Mouse (Mus musculus): Measurements from ENCODE around the gene Cdk14. TPM values are rescaled to one million over a fixed set of nuclear protein-coding genes. Genes with fewer than 3 reads are reported as not detected.
A peak's percentile ranks its signal among the peaks of the same experiment; 100 is the strongest.

The Cdk14 gene
- total RNA-seq, 2 experiments from 2014 or later = 10.0 to 10.6 TPM

GRCm38 (mm10) chr5:5180711-5181110 lies 239.4 kb downstream of the Cdk14 start:
- no peak for DNase-seq

- peak in 1 of 2 experiments; percentile 24 for DNase-seq
Measured at GRCm38 (mm10) chr5:5180311-5180710, 239.8 kb downstream of the Cdk14 start.

GRCm38 (mm10) chr5:5176052-5176451 lies 244.1 kb downstream of the Cdk14 start:
- DNase-seq = no peak

- no peak for DNase-seq
Measured at GRCm38 (mm10) chr5:5175611-5176010, 244.5 kb downstream of the Cdk14 start.

GRCm38 (mm10) chr5:5175090-5175489 lies 245.0 kb downstream of the Cdk14 start:
- DNase-seq = no peak

- no peak for DNase-seq
Measured at GRCm38 (mm10) chr5:5166086-5166485, 254.0 kb downstream of the Cdk14 start.

- DNase-seq = no peak
Measured at GRCm38 (mm10) chr5:5164326-5164725, 255.8 kb downstream of the Cdk14 start.

- DNase-seq = no peak
Measured at GRCm38 (mm10) chr5:5163823-5164222, 256.3 kb downstream of the Cdk14 start.

GRCm38 (mm10) chr5:5159521-5159920 lies 260.6 kb downstream of the Cdk14 start:
- DNase-seq = no peak

GRCm38 (mm10) chr5:5139855-5140254 lies 280.3 kb downstream of the Cdk14 start:
- no peak for DNase-seq

- DNase-seq = no peak
Measured at GRCm38 (mm10) chr5:5134905-5135511, 285.1 kb downstream of the Cdk14 start.

- no peak for DNase-seq
Measured at GRCm38 (mm10) chr5:5134143-5134904, 285.8 kb downstream of the Cdk14 start.

GRCm38 (mm10) chr5:5128852-5129251 lies 291.3 kb downstream of the Cdk14 start:
- no peak for DNase-seq

GRCm38 (mm10) chr5:5124645-5125044 lies 295.5 kb downstream of the Cdk14 start:
- no peak for DNase-seq

- no peak for DNase-seq
Measured at GRCm38 (mm10) chr5:5116775-5117522, 303.2 kb downstream of the Cdk14 start.

- DNase-seq = no peak
Measured at GRCm38 (mm10) chr5:5115546-5115945, 304.6 kb downstream of the Cdk14 start.

- no peak for DNase-seq
Measured at GRCm38 (mm10) chr5:5109621-5110020, 310.5 kb downstream of the Cdk14 start.

GRCm38 (mm10) chr5:5109017-5109416 lies 311.1 kb downstream of the Cdk14 start:
- DNase-seq = no peak

- no peak for DNase-seq
Measured at GRCm38 (mm10) chr5:5096248-5096915, 323.7 kb downstream of the Cdk14 start.

GRCm38 (mm10) chr5:5092736-5093135 lies 327.4 kb downstream of the Cdk14 start:
- DNase-seq = no peak

GRCm38 (mm10) chr5:5071526-5071925 lies 348.6 kb downstream of the Cdk14 start:
- no peak for DNase-seq

GRCm38 (mm10) chr5:5064686-5065085 lies 355.4 kb downstream of the Cdk14 start:
- no peak for DNase-seq

Data from adrenal gland, postnatal 36 days (tissue).